Mouse (Mus musculus) heart, adult 18-20 months (tissue): ENCODE results near the gene Mtmr3. TPM values are rescaled to one million over a fixed set of nuclear protein-coding genes. Genes with fewer than 3 reads are reported as not detected.

Source experiments
- DNase-seq, 2 experiments: peaks; one replicate each; pipeline ENCODE4 v3.0.0; 2021 to 2022; ENCODE audit warnings: mixed read lengths in 1 of 2
- total RNA-seq, 2 experiments: library from RNA; stranded (reverse); gene quantifications; 2 replicates each; pipeline ENCODE4 v1.2.3; 2021

The Mtmr3 gene
- total RNA-seq, 2 experiments from 2014 or later, result 47.4 to 49.0 TPM

GRCm38 (mm10) chr11:4518981-4519380 is 75.7 kb downstream of the Mtmr3 start:
- DNase-seq, result no peak

- DNase-seq, result peak; percentile 56 to 70
Observed at GRCm38 (mm10) chr11:4507421-4507820, 87.2 kb downstream of the Mtmr3 start.

DNA sequence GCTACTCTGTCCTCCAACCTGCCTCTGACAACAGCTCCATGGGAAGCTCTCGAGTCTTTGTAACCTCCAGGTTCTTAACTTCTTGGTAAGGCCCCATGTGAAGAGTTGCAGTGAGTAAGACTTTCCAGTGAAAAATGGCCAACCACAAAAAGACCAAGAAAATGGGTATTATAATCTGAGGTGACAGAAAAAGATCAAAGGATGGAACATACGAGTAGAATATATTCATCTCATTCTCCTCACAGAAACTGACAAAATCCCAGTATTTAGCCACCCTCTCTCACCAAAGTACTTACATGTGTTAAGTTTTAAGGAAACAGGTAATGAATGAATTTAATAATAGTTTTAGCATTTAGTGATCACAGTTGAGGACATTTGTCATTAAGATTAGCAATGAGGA is 88.2 kb downstream of the Mtmr3 start:
- DNase-seq, result no peak

DNA sequence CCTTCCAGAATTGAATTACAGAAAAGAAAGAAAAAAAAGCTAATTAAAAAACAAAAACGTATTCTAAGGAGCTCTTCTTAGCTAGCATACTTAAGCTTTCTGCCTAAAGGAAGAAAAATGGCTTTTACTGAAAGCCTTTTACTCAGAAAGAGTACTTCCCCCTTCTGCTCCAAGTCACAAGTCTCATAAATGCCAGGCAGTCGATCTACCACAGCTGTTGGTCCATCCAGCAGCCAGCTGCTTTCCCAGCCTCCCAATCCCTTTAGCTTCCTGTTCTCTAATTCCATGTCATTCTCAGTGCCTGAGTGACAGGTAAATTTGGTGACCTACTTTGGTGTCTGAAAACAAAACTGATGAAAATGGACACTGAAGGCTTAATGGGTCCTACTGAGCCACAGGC is 92.5 kb downstream of the Mtmr3 start:
- peak in 1 of 2 experiments; percentile 15 for DNase-seq

DNA sequence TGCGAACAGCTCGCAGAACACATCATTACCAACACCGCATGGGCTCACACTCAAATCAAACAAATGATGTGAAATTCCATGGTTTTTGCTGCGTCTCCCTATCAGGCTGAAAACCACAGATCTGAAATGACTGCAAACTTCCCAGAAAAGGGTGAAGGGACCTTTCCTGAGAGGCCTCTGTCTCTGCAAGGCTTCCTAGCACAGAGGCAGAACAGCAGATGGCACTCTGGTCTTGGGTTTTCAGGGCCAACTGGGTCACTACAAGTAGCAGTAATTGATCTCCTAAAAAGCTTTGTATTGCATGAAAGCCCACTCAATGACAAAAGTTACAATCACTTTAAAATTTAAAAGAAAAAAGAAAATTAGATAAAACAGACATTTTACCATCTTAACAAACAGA is 93.8 kb downstream of the Mtmr3 start:
- DNase-seq, result no peak

GRCm38 (mm10) chr11:4500261-4500660 is 94.4 kb downstream of the Mtmr3 start:
- DNase-seq, result no peak

DNA sequence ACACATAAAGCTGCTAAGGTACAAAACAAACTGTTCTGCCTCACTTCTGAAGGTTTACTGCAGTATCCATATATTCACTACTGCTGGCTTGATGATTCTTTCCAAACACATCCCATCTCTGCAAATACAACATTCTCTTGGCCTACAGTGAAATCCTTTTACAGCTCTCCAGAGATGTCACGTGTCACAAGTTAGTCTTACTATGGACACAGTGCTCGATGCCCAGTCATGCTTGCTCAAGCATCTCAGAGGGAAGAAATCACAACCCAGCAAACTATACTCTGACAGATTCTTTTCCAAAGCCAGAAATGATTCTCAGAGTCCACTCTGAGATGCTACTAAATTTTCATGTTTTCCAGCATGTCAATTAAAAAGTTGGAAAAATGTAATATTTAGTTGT is 95.2 kb downstream of the Mtmr3 start:
- DNase-seq, result no peak

- DNase-seq, result peak in 1 of 2 experiments; percentile 16
Observed at GRCm38 (mm10) chr11:4498774-4499173, 95.9 kb downstream of the Mtmr3 start.

DNA sequence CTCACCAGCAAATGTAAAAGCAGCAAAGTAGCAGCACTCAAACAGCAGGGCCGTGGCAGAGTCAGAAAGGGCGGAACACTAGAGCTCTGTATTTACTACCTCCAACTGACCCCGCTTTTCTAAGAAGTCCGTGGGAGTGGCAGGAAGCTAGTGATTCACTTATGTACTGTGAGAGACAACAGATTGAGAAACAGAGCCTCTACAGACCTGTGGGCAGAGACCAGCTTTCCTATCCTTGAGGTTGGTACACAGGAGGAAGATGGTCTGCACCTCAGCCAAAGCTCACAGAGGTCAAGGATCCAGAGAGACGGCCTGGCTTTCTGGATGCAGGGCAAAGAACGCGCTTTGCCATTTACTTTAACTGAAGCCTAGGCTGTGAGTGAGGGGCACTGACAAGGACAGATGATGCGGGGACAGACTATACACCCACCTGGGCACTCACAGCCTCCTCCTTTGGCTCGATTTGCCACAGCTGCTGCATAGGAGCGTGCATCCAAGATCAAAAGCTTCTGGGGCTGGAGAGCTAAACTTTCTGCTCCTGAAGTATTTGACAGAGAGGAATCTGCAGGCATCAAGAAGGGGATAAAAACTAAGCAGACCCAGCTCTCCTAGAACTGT is 97.1 kb downstream of the Mtmr3 start:
- DNase-seq, result peak in 1 of 2 experiments; percentile 18

- no peak for DNase-seq
Observed at GRCm38 (mm10) chr11:4495021-4495540, 99.6 kb downstream of the Mtmr3 start.

GRCm38 (mm10) chr11:4489207-4489606 is 105.5 kb downstream of the Mtmr3 start:
- DNase-seq, result no peak

- DNase-seq, result no peak
Observed at GRCm38 (mm10) chr11:4488798-4489197, 105.9 kb downstream of the Mtmr3 start.

DNA sequence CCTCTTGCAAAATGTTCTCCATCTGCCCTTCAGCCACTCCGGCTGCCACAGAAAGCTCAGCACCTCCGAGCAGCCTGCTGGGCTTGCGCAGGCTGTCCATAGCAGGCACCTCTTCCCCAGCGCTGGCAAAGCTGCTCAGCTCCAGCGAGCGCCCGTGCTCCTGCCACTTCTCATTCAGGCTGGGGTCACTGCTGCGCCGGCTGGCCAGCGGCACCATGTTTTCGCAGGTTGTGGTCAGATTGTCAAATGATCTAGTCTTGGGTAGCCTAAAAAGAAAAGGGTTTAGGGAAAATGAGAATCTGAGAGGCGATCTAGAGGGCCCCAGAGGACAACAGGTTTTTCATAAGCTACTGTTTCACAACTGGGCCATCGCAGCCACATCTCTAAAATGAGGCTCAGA is 106.3 kb downstream of the Mtmr3 start:
- DNase-seq, result no peak

GRCm38 (mm10) chr11:4487401-4487965 is 107.2 kb downstream of the Mtmr3 start:
- peak; percentile 20 to 26 for DNase-seq

- DNase-seq, result no peak
Observed at GRCm38 (mm10) chr11:4484541-4484940, 110.1 kb downstream of the Mtmr3 start.

DNA sequence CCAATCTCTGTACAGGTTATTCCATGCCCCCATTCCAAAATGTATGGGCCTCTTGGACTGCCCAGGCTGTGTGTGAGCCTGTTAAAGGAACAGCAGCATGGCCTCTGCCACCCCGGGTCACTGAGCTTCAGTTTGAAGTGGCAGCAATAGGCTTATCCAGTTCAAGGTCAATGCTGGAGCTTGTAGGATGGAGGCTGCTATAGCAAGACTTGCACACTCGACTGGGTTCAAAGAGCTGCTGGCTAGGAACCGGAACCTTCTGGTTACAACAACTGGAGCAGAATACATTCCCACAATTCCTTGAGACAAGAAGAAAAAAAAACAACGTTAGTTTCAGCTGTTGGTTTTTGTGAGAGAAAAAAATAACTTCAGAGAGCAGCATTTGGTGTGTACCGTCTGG is 112.0 kb downstream of the Mtmr3 start:
- no peak for DNase-seq

- no peak for DNase-seq
Observed at GRCm38 (mm10) chr11:4476184-4476697, 118.4 kb downstream of the Mtmr3 start.

DNA sequence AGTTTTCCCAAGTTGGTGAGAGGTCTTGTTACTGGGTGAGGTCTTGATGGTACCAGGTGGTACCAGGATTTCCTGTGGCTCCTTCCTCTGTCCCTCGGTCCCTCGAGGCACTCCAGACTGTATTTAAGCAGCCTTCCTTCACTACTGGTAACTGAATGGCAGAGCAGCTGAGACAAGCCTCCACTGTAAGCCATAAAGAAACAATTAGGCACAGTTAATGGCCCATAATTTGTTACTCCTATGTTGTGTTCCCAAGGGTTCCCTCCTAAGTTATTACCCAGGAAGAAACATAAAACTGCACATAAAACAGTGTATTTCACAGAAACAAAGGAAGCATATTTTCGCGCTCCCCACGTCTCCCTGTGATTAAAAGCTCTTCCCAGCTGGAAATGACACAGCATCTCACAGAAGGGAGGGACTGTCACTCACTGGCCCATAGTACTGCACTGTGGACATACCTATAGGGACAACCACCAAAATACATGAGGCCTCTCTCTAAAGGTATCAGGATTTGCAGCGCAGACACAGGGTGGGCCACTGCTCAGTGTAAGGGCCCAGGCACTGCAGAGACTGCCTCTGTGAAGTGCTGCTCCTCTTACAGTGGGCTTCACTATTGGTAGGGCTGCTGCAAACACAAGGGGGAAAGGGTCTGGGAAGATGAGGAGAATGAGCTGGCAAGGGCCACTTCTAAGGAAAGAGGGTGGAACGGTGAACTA is 122.0 kb downstream of the Mtmr3 start:
- DNase-seq, result no peak

DNA sequence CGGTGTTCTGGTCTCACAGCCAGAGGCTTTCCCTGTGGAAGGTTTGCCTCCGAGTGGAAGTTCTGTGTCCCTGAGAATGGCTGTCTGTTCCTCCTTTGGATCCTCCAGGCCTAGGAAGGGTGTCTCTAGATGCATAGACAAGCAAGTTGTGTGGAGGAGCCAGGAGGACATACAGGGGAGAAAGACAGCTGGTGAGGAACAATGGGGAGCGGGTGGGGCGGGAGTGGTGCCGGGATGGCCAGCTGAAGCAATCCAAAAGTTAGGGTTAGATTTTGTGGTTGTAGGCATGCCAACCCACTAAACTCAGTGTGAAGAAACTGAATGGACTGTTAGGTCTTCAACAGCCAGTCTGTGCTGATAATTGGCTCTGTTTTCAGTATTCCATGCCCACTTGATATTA is 122.9 kb downstream of the Mtmr3 start:
- no peak for DNase-seq

DNA sequence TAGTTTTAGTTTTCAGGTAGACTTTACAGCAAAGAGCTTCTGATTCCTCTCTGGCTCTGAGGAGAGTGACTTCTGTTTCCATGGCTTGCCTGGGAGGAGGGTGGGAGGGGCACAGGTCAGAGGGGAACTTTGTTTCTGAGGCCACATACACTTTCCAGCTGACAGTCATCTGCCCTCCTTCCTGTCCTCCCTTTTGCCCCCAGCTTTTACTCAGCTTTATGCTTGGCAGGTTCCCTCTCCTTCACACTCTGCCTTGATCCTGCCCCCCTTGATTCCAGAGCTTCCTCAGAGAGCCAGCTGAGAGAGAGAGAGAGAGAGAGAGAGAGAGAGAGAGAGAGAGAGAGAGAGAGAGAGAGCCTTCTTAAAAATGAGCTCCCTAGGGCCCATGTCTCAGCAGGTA is 123.4 kb downstream of the Mtmr3 start:
- DNase-seq, result no peak

GRCm38 (mm10) chr11:4469091-4469490 is 125.6 kb downstream of the Mtmr3 start:
- no peak for DNase-seq

- no peak for DNase-seq
Observed at GRCm38 (mm10) chr11:4467436-4467835, 127.2 kb downstream of the Mtmr3 start.

GRCm38 (mm10) chr11:4466191-4466590 is 128.5 kb downstream of the Mtmr3 start:
- peak in 1 of 2 experiments; percentile 25 for DNase-seq
